7 mouse cellular contexts compared by ENCODE assay signal in the genomic region with DNA sequence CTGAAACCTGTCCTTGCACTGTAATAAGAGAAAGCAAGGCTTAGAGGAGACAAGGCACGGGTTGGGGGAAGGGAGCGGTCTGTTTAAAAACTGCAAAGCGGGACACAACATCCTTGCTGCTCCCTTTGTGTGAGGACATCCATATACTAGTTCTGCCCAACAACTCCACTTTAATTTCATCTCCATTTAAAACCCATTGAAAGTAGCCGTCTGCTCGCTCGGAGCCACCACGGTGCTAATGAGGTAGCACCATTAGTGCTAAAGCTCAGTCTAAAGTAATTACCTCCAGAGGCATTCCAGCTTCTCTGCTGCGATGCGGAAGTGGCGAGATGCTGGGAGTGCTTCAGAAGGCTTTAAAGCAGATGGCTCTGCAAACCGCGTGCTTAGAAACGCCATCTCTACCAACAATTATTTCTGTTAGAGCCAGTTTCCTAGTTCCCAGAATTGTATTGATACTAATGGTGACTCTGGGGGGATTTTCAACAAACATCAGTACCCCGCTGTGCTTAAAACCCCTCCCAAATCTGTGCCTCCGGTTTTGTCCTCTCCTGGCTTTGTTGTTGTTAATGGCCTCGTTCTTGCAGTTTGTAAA.
DNase-seq lines count a peak whose midpoint lies in the region; ATAC-seq lines count a peak whose summit lies in the region.

No protein-coding gene starts in this region.

- peak overlapping the region; percentile 47 for H3K4me2 ChIP-seq in forebrain, embryonic 14.5 days (ENCODE audit: low read length)

- DNase-seq in thymus, postnatal 0 days (ENCODE audit: low spot score): peak; percentile 30
- no peak for DNase-seq in thymus, postnatal 10 days (ENCODE audit: low spot score in 2 of 2)
- DNase-seq in forebrain, embryonic 14.5 days (ENCODE audit: low spot score): peak; percentile 80
- DNase-seq in layer of hippocampus, postnatal 14 days (ENCODE audit: low spot score in 2 of 2): peak; percentile 20 to 28
- peak; percentile 73 for DNase-seq in retina, embryonic 14.5 days (ENCODE audit: low spot score)
- no peak for DNase-seq in urinary bladder, postnatal 14 days (ENCODE audit: low spot score)

- no peaks in the 10 kb centered on the region for H3K27me3 ChIP-seq in forebrain, embryonic 14.5 days (replicated peaks; ENCODE audit: control insufficient read depth, insufficient read depth, low read length)

- under 1% methylated on average over 16 of the region's 16 CpGs for WGBS in forebrain, embryonic 14.5 days

- no peak overlapping the region for H3K27ac ChIP-seq in forebrain, embryonic 14.5 days (ENCODE audit: low read depth, low read length)

- H3K9ac ChIP-seq in forebrain, embryonic 14.5 days (ENCODE audit: low read length): peak overlapping the region; percentile 26

- peak; percentile 89 for ATAC-seq in forebrain, embryonic 14.5 days
- ATAC-seq in inflammation-experienced regulatory T-cells, adult 6 months: no peak

- H3K9me3 ChIP-seq in forebrain, embryonic 14.5 days (replicated peaks; ENCODE audit: control insufficient read depth, low read length): no peaks in the 10 kb centered on the region

- H3K4me1 ChIP-seq in forebrain, embryonic 14.5 days (ENCODE audit: control insufficient read depth, insufficient read depth, low read length): peaks cover 11% of the 10 kb centered on the region; the same call in 1 of the 2 replicates

- peak overlapping the region; percentile 8 for H3K4me3 ChIP-seq in forebrain, embryonic 14.5 days (ENCODE audit: low read depth, low read length)

- no peaks in the 10 kb centered on the region for H3K36me3 ChIP-seq in forebrain, embryonic 14.5 days (ENCODE audit: control insufficient read depth, insufficient read depth, low read length)

Comparison
In these comparisons a context has a peak if more than half of its experiments do, and no peak if none do; other contexts are left out.
1. DNase-seq: peak in thymus, postnatal 0 days (single experiment), forebrain, embryonic 14.5 days (single experiment), layer of hippocampus, postnatal 14 days (2 of 2) and retina, embryonic 14.5 days (single experiment); none in thymus, postnatal 10 days (0 of 2) and urinary bladder, postnatal 14 days (single experiment).